Mouse (Mus musculus): Measurements from ENCODE around the gene Bace2. TPM values are rescaled to one million over a fixed set of nuclear protein-coding genes. Genes with fewer than 3 reads are reported as not detected.

The Bace2 gene
- polyA plus RNA-seq, 1 experiment from 2014 or later = 16.7 TPM

DNA sequence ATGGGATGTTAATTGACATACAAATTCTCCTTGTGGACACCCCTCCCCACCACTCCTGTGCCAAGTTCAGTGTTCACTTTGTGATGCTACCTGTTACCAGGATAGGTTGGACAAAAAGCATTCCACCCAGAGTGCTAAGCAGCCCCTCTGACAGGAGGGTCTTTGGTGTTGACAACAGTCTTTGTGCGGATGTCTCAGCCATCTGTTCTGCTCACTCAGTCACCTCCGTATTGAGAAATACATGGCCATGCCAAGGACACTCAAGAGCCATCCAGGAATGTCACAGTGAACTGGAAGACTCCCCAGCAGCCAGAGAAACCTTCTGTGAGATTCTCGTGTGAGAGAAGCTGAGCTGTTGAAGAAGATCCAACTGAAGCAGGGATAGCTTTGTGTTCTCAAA, 81.6 kb downstream of the Bace2 start:
- ATAC-seq (ENCODE audit: insufficient number of reproducible peaks, low FRiP score, low TSS enrichment, low read depth) = no peak
- no peak overlapping the region for H3K9ac ChIP-seq
- H3K36me3 ChIP-seq = no peaks in the 10 kb centered on the region
- H3K27ac ChIP-seq (replicated peaks) = no peak overlapping the region
- WGBS = 76% methylated on average over 3 of the region's 3 CpGs
- no peak overlapping the region for H3K4me3 ChIP-seq (replicated peaks)
- no peaks in the 10 kb centered on the region for H3K9me3 ChIP-seq (replicated peaks)
- no peak overlapping the region for H3K4me2 ChIP-seq (replicated peaks)
- no peaks in the 10 kb centered on the region for H3K4me1 ChIP-seq
- no peaks in the 10 kb centered on the region for H3K27me3 ChIP-seq

DNA sequence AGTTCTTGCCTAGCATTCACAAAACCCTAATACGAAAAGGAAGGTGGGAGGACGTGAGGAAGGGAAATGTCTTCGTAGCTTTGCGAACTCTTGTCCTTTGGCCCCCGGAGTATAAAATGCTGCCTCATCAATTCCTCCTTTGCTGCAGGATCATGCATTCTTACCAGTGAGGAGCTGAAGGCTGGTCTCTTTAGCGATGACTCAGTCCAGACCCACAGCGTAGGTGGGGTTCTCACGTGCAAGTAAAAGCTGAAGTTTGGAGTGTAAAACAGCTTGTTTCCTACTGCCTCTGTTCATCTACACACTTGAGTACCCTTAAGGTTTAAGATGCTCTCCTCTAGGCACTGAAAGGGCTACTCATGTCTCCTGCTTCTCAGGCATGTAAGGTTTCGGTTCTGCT, 85.4 kb downstream of the Bace2 start:
- WGBS = 79% methylated on average over 9 of the region's 9 CpGs

DNA sequence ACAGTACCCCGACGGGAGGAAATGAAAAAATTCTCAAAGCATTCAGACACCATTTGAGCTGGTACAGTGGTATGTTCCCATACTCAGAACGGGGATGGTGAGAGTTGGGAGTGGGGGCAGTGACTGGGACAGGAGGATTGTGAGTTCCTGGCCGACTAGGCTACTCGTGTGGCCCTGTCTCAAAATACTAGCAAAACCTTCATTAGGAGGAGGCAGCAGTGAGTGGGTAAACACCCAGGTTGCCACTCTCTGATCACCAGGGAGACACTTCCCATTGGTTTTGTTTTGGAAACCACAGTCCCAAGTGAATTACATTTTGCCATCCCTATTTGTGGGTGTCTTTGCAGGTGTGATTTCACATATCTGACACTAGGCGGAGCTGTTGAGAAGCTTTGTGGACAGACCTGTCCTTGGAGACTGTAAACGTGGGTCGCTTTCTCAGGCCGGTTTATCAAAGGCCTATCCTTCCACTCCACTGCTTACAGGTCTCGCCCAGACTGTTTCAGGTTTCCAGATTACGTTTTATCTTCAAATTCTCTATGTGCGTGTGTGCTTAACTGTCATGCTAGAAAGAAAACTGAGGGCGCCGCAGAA, 87.2 kb downstream of the Bace2 start:
- no peak overlapping the region for H3K9ac ChIP-seq
- H3K4me1 ChIP-seq = no peaks in the 10 kb centered on the region
- H3K27me3 ChIP-seq = no peaks in the 10 kb centered on the region
- H3K4me3 ChIP-seq (replicated peaks) = no peak overlapping the region
- H3K9me3 ChIP-seq (replicated peaks) = no peaks in the 10 kb centered on the region
- ATAC-seq (ENCODE audit: insufficient number of reproducible peaks, low FRiP score, low TSS enrichment, low read depth) = 0 out of 2 replicates have a peak, but pooled peaks have one; percentile 29
- no peak overlapping the region for H3K4me2 ChIP-seq (replicated peaks)
- H3K27ac ChIP-seq (replicated peaks) = no peak overlapping the region
- H3K36me3 ChIP-seq = no peaks in the 10 kb centered on the region
- WGBS = 52% methylated on average over 14 of the region's 14 CpGs

More for the DNA sequence above, 85.4 kb downstream of the Bace2 start:
- Histone ChIP-seq H3K9ac (no peak overlapping the region), H3K4me3 (replicated peaks) (no peak overlapping the region), H3K27ac (replicated peaks) (no peak overlapping the region), H3K36me3 (no peaks in the 10 kb centered on the region), H3K4me1 (no peaks in the 10 kb centered on the region), H3K4me2 (replicated peaks) (no peak overlapping the region), H3K9me3 (replicated peaks) (no peaks in the 10 kb centered on the region), H3K27me3 (no peaks in the 10 kb centered on the region)
- ATAC-seq (ENCODE audit: insufficient number of reproducible peaks, low FRiP score, low TSS enrichment, low read depth) = no peak

DNA sequence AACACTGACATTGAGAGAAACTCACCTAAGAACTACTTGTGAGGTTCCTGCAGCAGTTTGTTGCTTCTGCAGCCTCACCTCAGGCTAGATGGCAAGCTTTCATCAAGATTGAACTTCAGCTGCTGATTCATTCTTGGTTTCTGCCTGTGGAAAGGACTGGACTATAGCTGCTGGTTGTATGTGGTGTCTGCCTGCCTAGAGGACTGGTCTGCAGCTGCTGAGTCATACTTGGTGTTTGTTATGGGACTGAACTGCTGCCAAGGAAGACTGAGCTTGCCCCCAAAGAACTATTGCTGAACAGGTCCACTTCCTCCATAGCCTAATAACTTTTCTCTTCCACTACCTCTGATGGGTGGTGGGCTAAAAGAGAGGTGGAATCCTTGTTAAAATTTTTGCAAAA, 90.8 kb downstream of the Bace2 start:
- H3K36me3 ChIP-seq = no peaks in the 10 kb centered on the region
- no peaks in the 10 kb centered on the region for H3K9me3 ChIP-seq (replicated peaks)
- H3K9ac ChIP-seq = no peak overlapping the region
- H3K4me2 ChIP-seq (replicated peaks) = no peak overlapping the region
- H3K27ac ChIP-seq (replicated peaks) = no peak overlapping the region
- no peaks in the 10 kb centered on the region for H3K4me1 ChIP-seq
- no peaks in the 10 kb centered on the region for H3K27me3 ChIP-seq
- H3K4me3 ChIP-seq (replicated peaks) = no peak overlapping the region
- no peak for ATAC-seq (ENCODE audit: insufficient number of reproducible peaks, low FRiP score, low TSS enrichment, low read depth)

- Histone ChIP-seq H3K4me1 (peaks cover 14% of the 10 kb centered on the region), H3K9ac (no peak overlapping the region), H3K9me3 (replicated peaks) (no peaks in the 10 kb centered on the region), H3K36me3 (no peaks in the 10 kb centered on the region), H3K27me3 (no peaks in the 10 kb centered on the region), H3K27ac (replicated peaks) (no peak overlapping the region), H3K4me3 (replicated peaks) (no peak overlapping the region), H3K4me2 (replicated peaks) (no peak overlapping the region)
- no peak for ATAC-seq (ENCODE audit: insufficient number of reproducible peaks, low FRiP score, low TSS enrichment, low read depth)
- WGBS = 85% methylated on average over 1 of the region's 1 CpGs
These were observed 103.3 kb downstream of the Bace2 start for GRCm38 (mm10) chr16:97459831-97460230.

DNA sequence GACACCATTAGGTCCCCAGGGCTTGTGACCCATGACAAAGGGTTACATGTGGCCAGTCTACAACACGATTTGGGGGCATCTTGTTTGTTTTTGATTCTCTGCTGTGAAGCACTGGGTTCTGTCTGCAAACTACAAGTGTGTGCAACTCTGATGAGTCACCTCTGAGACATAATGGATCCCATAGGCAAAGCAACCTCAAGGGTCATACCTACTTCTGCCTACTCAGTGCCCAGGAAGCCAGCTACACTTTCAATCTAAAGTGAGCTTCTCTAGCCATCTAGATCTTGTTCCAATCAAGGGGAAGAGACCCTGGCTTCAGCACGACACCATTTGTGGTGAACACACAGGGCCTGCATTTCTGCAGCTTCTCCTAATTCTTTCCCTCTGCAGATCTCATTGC, 104.7 kb downstream of the Bace2 start:
- 67% methylated on average over 2 of the region's 2 CpGs for WGBS
- H3K27me3 ChIP-seq = no peaks in the 10 kb centered on the region
- no peak for ATAC-seq (ENCODE audit: insufficient number of reproducible peaks, low FRiP score, low TSS enrichment, low read depth)
- no peak overlapping the region for H3K9ac ChIP-seq
- no peak overlapping the region for H3K4me3 ChIP-seq (replicated peaks)
- peaks cover 14% of the 10 kb centered on the region for H3K4me1 ChIP-seq
- H3K36me3 ChIP-seq = no peaks in the 10 kb centered on the region
- no peak overlapping the region for H3K27ac ChIP-seq (replicated peaks)
- no peak overlapping the region for H3K4me2 ChIP-seq (replicated peaks)
- H3K9me3 ChIP-seq (replicated peaks) = no peaks in the 10 kb centered on the region

GRCm38 (mm10) chr16:97462481-97463181, 106.1 kb downstream of the Bace2 start, which contains the start of gene Mx1:
Mx1 (minus strand) TSS chr16:97462907.
- ATAC-seq (ENCODE audit: insufficient number of reproducible peaks, low FRiP score, low TSS enrichment, low read depth) = peak; percentile 79
- H3K27ac ChIP-seq (replicated peaks) = no peak within 1 kb of the TSS
- no peak within 1 kb of the TSS for H3K4me3 ChIP-seq (replicated peaks)
- 20% methylated on average over 4 of the region's 4 CpGs for WGBS
- H3K4me2 ChIP-seq (replicated peaks) = no peak within 1 kb of the TSS
- peaks cover 14% of the 10 kb centered on the region for H3K4me1 ChIP-seq
- no peak within 1 kb of the TSS for H3K9ac ChIP-seq
- no peaks in the 10 kb centered on the region for H3K36me3 ChIP-seq
- no peaks in the 10 kb centered on the region for H3K9me3 ChIP-seq (replicated peaks)
- no peaks in the 10 kb centered on the region for H3K27me3 ChIP-seq

- H3K4me1 ChIP-seq = peaks cover 14% of the 10 kb centered on the region
- H3K4me2 ChIP-seq (replicated peaks) = no peak overlapping the region
- no peak overlapping the region for H3K27ac ChIP-seq (replicated peaks)
- H3K36me3 ChIP-seq = no peaks in the 10 kb centered on the region
- no peaks in the 10 kb centered on the region for H3K9me3 ChIP-seq (replicated peaks)
- H3K27me3 ChIP-seq = no peaks in the 10 kb centered on the region
- H3K4me3 ChIP-seq (replicated peaks) = no peak overlapping the region
- no peak overlapping the region for H3K9ac ChIP-seq
- ATAC-seq (ENCODE audit: insufficient number of reproducible peaks, low FRiP score, low TSS enrichment, low read depth) = no peak
- 51% methylated on average over 4 of the region's 4 CpGs for WGBS
These were observed 109.8 kb downstream of the Bace2 start for GRCm38 (mm10) chr16:97466182-97466957.

- Histone ChIP-seq H3K4me2 (replicated peaks) (no peak overlapping the region), H3K4me3 (replicated peaks) (no peak overlapping the region), H3K27ac (replicated peaks) (no peak overlapping the region), H3K27me3 (no peaks in the 10 kb centered on the region), H3K9me3 (replicated peaks) (no peaks in the 10 kb centered on the region), H3K9ac (no peak overlapping the region), H3K36me3 (no peaks in the 10 kb centered on the region), H3K4me1 (peaks cover 7% of the 10 kb centered on the region)
- ATAC-seq (ENCODE audit: insufficient number of reproducible peaks, low FRiP score, low TSS enrichment, low read depth) = no peak
- 69% methylated on average over 3 of the region's 3 CpGs for WGBS
These were observed 110.9 kb downstream of the Bace2 start for GRCm38 (mm10) chr16:97467472-97467871.

GRCm38 (mm10) chr16:97467993-97468791, 111.7 kb downstream of the Bace2 start:
- Histone ChIP-seq H3K36me3 (no peaks in the 10 kb centered on the region), H3K27ac (replicated peaks) (no peak overlapping the region), H3K9me3 (replicated peaks) (no peaks in the 10 kb centered on the region), H3K27me3 (no peaks in the 10 kb centered on the region), H3K9ac (no peak overlapping the region), H3K4me1 (no peaks in the 10 kb centered on the region), H3K4me3 (replicated peaks) (no peak overlapping the region), H3K4me2 (replicated peaks) (no peak overlapping the region)
- 63% methylated on average over 4 of the region's 4 CpGs for WGBS
- no peak for ATAC-seq (ENCODE audit: insufficient number of reproducible peaks, low FRiP score, low TSS enrichment, low read depth)

DNA sequence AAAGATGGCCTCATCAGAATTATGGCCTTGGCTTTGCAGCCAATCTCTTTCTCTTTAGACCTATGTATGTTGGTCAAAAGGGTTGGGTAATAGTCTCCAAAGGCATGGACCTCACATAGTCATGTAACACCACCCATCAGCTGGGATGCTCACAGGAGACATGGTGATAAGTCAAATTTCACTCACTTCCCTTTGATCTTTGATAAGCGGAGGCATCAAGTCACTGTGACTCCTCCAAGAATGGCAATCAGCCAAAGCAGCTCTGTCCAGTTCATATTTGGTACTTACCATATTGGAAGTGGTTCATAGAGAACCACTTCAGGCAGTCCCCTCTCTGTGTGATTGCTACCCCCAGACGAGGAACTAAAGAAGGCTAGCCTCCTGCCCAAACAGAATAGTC, 118.1 kb downstream of the Bace2 start:
- Histone ChIP-seq H3K9ac (no peak overlapping the region), H3K27me3 (no peaks in the 10 kb centered on the region), H3K4me1 (no peaks in the 10 kb centered on the region), H3K4me2 (replicated peaks) (no peak overlapping the region), H3K4me3 (replicated peaks) (no peak overlapping the region), H3K27ac (replicated peaks) (no peak overlapping the region), H3K36me3 (no peaks in the 10 kb centered on the region), H3K9me3 (replicated peaks) (no peaks in the 10 kb centered on the region)
- WGBS = 77% methylated on average over 2 of the region's 2 CpGs
- no peak for ATAC-seq (ENCODE audit: insufficient number of reproducible peaks, low FRiP score, low TSS enrichment, low read depth)

Measured in embryonic facial prominence, embryonic 15.5 days (tissue).